Mouse (Mus musculus): ENCODE measurements around the gene Ttyh3. TPM values are rescaled to one million over a fixed set of nuclear protein-coding genes. Genes with fewer than 3 reads are reported as not detected.
A peak's percentile ranks its signal among the peaks of the same experiment; 100 is the strongest.
"Not testable (repeated sequence)": the region's sequence is repeated elsewhere in the genome, so short reads cannot be mapped to it uniquely, and the experiment has no call there.

Gene Ttyh3
- polyA plus RNA-seq (2015; fragmentation: Nextera tagmentation; extraction: Ambion mirVana): 10.4 and 12.3 TPM in 2 replicates

DNA sequence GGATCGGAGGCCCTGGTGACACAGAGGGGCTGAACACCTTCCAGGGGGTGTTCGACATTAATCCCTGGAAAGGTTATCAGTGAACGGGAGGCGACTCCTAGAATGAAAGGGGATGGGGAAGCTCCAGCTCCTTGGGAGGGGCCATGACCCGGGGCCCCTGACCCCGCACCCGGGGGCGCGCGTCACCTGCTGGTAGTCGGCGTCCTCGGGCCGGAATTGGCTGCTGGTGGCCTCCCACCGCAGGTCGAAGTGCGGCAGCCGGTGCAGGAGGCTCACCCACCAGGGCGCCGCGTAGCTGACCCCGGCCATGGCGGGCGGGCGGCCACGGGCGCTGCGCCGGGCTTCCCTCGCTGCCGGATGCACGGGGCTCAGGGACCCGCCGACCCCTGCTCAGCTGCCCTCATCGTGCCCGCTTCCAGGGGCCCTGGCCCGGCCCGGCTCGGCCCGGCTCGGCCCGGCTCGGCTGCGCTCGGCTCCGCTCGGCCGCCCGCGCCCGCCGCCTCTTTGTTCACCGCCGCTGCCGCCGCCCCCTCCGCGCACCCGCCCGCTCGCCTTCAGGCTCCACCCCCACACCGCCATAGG lies at the start of gene Ttyh3:
Gene Ttyh3, minus strand, starts transcription at position 513 of the 582 bp plus-strand sequence.
- no peak for DNase-seq (ENCODE audit: low spot score)

DNA sequence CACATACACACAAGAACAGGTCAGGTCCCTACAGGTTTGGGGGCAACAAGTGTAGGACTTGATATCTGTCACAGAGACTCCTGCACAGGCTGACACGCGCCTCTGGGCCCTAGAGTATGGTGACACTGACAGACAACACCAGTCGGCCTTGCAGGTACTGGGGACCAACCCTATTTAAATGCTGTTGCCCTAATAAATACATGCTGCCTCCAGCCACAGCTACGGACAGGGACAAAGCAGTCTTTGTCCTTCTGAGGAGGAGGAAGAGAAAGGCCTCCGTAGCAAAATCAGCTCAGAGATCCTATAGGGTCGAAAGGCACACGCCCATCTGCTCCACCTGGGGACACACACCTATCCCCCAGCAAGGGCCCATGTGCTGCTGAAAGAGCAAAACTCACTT lies 47.2 kb upstream of the Ttyh3 start:
- DNase-seq (ENCODE audit: low spot score): no peak

DNA sequence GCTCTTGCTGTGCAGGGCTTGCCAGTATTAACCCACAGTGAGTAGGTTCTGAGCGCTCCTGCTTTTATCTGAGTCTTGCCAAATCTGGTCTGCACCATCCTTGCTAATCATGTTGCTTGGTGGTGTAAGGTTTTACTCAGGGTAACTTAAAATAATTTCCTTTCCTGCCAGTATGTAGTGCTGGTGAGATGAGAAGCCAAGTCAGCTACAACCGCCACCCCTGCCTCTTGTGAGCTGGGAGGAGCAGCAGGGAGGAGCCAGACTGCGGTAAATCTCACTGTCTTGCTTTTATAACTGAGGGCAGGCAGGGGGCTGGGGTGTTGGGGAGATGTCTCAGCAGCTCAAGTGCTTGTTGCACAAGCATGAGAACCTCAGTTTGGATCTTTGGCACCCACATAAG lies 39.6 kb upstream of the Ttyh3 start:
- DNase-seq (ENCODE audit: low spot score): no peak

GRCm38 (mm10) chr5:140684343-140685148 lies 35.7 kb upstream of the Ttyh3 start:
- DNase-seq (ENCODE audit: low spot score): peak; percentile 49

DNA sequence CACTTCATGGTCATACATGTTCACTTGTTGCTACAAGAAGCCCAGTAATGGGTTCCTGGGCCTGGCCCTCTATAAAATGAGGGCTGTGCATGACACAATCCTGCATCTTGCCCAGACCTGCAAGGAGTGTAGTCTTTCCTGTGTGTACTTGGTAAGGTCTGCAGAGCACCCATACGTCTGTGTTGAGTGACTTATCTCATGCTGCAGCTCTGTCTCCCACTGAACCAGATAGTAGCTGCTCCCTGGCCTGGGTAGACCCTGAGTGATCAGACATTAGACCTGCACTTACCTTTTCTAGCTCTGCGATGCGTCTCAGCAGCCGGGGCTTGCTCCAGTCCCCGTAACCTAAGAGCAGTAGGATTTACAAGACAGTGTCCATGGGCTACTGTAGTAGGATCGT lies 33.3 kb upstream of the Ttyh3 start:
- DNase-seq (ENCODE audit: low spot score): no peak

- DNase-seq (ENCODE audit: low spot score): no peak
Measured at GRCm38 (mm10) chr5:140680950-140681349, 32.1 kb upstream of the Ttyh3 start.

- no peak for DNase-seq (ENCODE audit: low spot score)
Measured at GRCm38 (mm10) chr5:140680051-140680450, 31.2 kb upstream of the Ttyh3 start.

- DNase-seq (ENCODE audit: low spot score): no peak
Measured at GRCm38 (mm10) chr5:140677137-140677536, 28.3 kb upstream of the Ttyh3 start.

DNA sequence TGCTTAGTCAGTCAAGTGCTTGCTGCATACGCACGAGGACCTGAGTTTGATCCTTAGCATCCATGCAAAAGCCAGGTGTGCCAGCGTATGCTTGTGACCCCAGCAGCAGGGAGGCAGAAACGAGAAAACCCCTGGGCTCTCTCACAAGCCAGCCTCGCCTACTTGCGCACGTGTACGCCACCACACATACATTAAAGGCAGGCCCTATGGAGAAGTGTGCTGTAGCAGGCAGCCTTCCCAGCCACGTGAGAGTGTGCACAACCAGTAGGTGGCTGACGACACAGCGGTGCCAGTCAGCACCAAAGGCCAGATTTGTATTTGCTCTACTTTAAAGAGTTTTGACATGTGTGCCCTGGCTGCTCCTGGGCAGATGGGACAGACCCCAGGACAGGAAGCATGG lies 26.8 kb upstream of the Ttyh3 start:
- no peak for DNase-seq (ENCODE audit: low spot score)

- no peak for DNase-seq (ENCODE audit: low spot score)
Measured at GRCm38 (mm10) chr5:140675079-140675478, 26.2 kb upstream of the Ttyh3 start.

GRCm38 (mm10) chr5:140674036-140674435 lies 25.2 kb upstream of the Ttyh3 start:
- no peak for DNase-seq (ENCODE audit: low spot score)

DNA sequence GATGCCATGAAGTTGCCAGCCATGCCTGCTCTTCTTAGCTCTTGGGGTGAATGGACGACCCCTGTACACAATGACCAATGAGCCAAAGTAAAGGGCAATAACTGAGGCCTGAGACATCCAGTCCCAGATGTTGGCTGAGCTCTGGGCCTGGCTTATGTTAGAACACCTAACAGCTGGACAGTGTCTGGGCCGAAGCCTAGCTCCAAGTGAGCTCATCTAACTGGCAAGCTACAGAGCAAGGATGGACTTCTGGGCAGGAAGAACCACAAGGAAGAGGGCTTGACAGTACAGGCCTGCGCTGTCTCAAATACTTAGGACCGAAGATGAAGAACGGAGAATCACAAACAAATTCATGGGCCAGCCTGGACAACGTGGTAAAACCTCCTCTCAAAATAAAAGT lies 23.8 kb upstream of the Ttyh3 start:
- DNase-seq (ENCODE audit: low spot score): not testable (repeated sequence)

DNA sequence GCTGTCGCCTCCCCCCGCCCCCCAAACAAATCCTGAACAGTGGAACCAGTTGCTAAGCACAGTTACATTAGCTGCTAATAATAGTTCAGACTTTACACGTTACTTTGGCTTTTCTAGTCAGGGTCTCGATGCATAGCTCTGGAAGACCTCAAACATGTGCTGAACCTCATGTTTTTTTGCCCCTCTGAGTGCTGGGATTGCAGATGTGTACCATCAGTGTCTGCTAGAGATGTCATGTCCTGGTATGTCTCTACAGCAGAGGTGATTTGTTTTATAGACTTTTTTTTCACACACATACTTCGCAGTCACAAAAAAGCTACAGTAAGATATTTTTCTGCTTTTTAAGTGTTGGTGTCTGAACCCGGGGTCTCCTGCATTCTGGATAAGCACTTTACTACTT lies 23.3 kb upstream of the Ttyh3 start:
- DNase-seq (ENCODE audit: low spot score): no peak

GRCm38 (mm10) chr5:140663621-140664180 lies 14.9 kb upstream of the Ttyh3 start:
- peak; percentile 76 for DNase-seq (ENCODE audit: low spot score)

DNA sequence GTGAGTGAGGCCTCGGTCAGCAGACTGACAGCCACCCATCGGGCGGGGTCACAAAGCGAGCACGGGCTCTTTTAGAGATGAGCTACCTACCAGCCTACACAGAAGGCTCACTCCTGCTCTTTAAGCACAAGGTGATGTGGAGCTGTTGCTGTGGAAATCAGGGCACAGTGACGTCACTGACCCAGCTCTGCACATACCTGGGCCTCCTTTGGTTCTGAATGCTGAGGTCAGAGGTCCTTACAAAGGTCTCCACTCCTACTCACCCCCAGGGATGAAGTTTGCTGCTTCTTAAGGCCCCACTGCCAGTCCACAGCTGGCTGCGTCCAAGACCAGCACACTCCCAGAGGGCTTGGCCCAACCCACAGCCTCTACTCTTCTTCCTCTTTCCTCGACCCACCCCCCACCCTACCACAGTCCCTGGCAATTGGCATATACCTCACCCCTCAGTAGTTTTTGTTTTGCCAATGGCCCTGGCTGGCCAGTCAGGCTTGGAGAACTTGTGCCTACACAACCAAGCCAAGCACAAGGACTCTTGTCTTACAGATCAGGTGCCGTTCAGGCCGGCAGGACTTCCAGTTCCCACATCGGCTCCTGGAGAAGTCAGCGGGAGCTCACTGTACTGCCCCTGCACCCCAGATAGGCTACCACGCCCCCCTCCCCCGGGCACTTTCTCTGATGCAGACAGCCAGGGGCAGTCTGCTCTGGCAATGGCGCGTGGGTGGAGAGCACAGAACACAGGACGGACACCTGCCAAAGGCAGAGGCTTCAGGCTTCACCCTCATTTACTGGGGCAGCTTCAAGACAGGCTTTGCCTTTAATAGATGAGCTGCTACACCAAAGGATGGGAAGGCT lies 14.1 kb upstream of the Ttyh3 start:
- DNase-seq (ENCODE audit: low spot score): no peak

GRCm38 (mm10) chr5:140661875-140662643 lies 13.2 kb upstream of the Ttyh3 start:
- no peak for DNase-seq (ENCODE audit: low spot score)

DNA sequence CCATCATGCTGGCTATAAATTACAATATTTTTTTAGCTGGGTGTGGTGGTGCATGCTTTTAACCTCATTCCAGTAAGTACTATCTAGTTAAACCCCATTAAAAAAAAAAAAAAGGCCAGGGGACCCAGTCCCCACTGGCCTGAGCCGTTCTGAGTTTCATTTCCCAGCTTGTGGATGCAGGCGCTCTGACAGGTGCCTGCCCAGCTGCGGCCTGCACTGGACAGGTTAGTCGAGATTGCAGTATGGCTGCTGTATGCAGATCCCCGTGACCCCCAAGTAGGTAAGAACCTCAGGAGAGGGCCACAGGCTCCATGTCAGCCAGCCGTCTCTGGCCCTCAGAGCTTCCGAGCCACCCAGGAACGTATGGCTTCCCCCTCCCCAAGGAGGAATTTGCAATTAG lies 12.6 kb upstream of the Ttyh3 start:
- DNase-seq (ENCODE audit: low spot score): no peak

- DNase-seq (ENCODE audit: low spot score): no peak
Measured at GRCm38 (mm10) chr5:140660398-140660797, 11.6 kb upstream of the Ttyh3 start.

DNA sequence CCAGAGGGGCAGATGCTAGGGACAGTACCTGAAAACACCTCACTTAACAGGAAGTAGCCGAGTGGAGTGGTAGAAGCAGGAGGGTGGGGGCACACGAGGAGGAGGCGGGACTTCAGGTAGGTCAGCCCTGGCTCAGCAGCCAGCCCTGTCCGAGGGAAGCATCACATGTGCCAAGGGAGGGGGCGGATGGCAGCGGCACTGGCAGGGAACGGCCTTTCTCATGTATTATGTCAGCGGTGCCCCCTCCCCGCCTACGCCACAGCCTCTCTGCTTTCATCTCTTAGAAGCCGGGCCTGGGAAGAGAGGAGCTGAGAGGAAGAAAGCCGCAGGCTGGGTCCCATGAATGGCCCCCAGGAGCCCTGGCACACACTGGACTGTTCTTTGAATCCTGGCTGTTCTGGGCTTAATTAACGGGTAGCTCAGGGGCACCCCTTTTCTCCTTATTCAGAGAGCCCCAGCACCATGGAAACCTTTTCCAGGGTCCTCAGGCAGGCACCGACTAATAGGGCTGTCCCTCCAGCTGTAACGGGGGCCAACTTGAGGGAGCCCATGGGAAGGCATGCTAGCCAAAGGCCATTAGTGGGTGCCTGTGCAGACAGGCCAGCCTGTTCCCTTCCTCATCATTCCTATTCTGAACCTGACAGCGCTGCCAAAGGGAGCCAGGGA lies 10.9 kb upstream of the Ttyh3 start:
- DNase-seq (ENCODE audit: low spot score): no peak

DNA sequence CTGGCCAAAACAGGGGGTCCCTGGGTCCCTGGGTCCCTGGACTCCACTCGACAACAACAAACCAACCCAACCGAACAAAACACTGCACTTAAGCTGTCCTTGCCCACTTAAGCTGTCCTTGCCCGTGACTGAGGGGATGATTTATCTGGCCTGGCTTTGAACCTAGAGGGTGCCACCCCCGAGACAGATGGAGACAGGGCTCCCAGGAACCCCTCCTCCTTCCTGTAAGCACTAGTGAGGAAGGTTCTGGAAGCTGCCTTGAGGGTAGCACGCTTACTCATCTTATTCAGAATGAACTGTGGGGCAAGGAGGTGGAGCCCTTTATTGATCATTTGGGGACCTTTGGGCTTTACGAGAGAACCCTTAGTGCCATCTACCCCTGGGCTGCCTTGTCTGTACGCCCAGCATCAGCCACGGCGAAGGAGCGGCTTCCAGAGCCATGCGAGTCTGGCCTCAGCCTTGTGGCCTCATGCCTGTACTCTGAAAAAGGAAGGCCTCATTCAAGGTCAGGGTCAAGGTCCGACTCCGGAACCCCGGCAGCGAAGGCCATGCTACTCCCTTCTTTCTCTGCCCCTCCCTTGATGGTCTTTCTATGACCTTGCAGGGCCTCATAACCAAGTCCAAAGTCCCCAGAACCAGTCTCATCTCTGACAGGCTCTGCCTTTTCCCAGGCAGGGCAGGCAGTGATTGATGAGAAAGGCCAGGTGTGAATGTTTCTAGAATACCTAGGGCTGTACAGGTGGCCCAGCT lies 5.4 kb upstream of the Ttyh3 start:
- no peak for DNase-seq (ENCODE audit: low spot score)
